Mouse (Mus musculus) CD4-positive naive resting alpha-beta T cell, adult 57 days (primary cell): ENCODE measurements around the gene Plekhm2. TPM values are rescaled to one million over a fixed set of nuclear protein-coding genes. Genes with fewer than 3 reads are reported as not detected.

ENCODE experiments used
- total RNA-seq: library from RNA; stranded (reverse); gene quantifications from one replicate; pipeline ENCODE4 v1.2.4, GENCODE M21; 2023

Gene Plekhm2
- total RNA-seq, result 36.7 TPM

DNA sequence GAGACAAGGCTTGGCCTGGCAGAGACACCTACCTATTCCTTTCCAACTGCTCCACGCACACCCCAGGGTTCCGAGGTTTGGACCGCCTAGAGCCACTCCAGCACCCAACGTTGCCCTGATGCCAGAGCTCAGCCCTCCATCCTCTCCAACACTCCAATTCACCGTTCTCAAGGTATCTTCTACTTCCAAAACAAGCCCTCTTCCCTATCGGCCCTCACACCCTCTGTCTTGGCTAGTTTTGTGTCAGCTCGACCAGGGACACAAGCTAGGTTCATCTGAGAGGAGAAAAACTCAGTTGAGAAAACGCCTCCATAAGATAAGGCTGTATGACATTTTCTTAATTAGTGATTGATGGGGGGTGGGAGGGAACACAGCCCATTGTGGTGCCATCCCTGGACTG, at the start of gene Plekhm2:
Gene Plekhm2 (minus strand): TSS at position 101 of the 400 bp plus-strand sequence.

DNA sequence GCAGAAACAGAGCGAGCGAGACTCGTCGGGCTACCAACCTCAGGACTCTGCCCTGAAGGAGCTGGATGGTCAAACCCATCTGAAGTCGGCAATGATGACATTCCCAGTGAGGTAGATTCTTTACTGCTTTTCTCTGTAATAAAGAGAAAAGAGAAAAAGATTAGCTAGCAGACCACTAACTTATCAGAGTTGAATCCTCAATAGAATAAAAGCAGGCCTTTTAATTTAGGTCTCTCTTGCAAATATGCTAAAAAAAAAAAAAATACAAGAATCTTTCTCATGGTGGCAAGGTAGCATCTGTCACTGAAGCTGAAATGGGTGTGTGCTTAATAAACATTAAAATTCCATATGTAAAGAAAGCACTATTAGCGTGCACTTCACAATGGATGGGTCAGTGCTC, 20.8 kb upstream of the Plekhm2 start, which contains the start of gene Rsc1a1:
Gene Rsc1a1 (minus strand): TSS at position 101 of the 400 bp plus-strand sequence.

GRCm38 (mm10) chr4:141623666-141624065, 41.0 kb downstream of the Plekhm2 start, which contains the start of gene Slc25a34:
TSS of gene Slc25a34 (minus strand) at chr4:141623821.

DNA sequence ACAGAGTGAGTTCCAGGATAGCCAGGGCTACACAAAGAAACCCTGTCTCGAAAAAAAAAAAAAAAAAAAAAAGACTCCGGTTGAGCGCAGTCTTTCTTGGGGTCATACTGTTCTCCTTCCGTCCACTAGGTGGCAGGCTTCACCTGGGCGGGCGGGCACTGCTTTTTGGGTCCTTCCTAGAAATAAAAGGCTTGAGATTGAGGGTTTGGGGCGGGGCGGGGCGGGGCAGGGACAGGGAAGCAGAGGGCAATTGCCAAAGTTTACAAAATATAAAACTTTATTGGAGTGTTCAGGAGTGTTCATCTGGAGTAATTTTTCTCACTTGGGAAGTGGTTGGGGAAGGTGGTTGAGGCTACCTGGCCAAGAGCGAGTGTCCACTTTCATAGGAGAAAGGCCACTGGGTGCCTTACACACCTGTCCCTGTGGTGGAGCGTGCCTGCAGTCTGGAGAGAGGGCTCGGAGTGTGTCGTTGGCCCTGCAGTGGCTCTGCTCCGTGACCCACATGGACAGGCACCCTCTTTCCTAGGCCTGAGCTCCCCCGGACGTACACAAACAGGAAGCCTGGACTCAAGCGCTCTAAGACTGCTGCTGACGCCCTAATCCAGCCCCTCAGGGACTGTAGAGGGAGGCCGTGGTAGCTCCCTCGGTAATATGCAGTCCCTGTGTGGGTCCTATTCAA, 46.0 kb downstream of the Plekhm2 start, which contains the start of gene Tmem82:
Gene Tmem82 (minus strand): TSS at position 69 of the 679 bp plus-strand sequence.

DNA sequence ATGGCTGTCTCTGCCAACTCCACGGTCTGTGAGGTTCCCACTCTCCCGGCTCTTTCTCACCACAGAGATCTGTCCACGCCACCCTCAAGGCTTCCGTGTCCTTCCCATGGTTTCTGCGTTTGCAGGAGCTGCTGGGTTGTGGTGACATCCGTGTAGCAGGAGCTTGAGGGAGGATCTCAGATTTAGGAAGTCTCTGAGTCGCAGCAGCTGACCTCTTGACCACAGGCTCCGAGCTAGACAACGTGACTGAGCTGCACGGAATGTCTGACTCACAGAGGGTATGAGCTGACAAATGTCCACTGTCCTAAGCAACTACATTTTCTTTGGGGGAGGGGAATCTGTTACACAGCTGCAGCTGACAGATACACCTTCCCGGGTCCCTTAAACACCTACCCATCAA, 58.8 kb downstream of the Plekhm2 start, which contains the start of gene Fblim1:
Gene Fblim1 (minus strand): TSS at position 236 of the 400 bp plus-strand sequence.

Other genes starting within 250 kb of the Plekhm2 start
- gene Clcnkb, start 248.9 kb downstream of the Plekhm2 start, total RNA-seq, result not detected
- gene Hspb7, start 244.1 kb downstream of the Plekhm2 start, total RNA-seq, result not detected
- not detected for gene Srarp, start 228.8 kb downstream of the Plekhm2 start, total RNA-seq
- 41.5 TPM for gene Zbtb17, start 220.2 kb downstream of the Plekhm2 start, total RNA-seq
- gene Spen, start 126.3 kb downstream of the Plekhm2 start, total RNA-seq, result 57.6 TPM
- gene Fblim1, start 58.8 kb downstream of the Plekhm2 start, total RNA-seq, result not detected
- not detected for gene Tmem82, start 46.3 kb downstream of the Plekhm2 start, total RNA-seq
- not detected for gene Slc25a34, start 41.1 kb downstream of the Plekhm2 start, total RNA-seq
- gene Rsc1a1, start 20.7 kb upstream of the Plekhm2 start, total RNA-seq, result 7.3 TPM
- gene Ddi2, start 58.5 kb upstream of the Plekhm2 start, total RNA-seq, result 37.8 TPM
- not detected for gene Agmat, start 81.8 kb upstream of the Plekhm2 start, total RNA-seq
- gene Dnajc16, start 126.0 kb upstream of the Plekhm2 start, total RNA-seq, result 8.6 TPM
- 9.7 TPM for gene Casp9, start 128.7 kb upstream of the Plekhm2 start, total RNA-seq
- gene Cela2a, start 161.3 kb upstream of the Plekhm2 start, total RNA-seq, result 4.9 TPM
- not detected for gene Ctrc, start 181.5 kb upstream of the Plekhm2 start, total RNA-seq
- 38.9 TPM for gene Efhd2, start 210.0 kb upstream of the Plekhm2 start, total RNA-seq